Mouse (Mus musculus) lung, embryonic 14.5 days (tissue): ENCODE results near the gene Rufy3. TPM values are rescaled to one million over a fixed set of nuclear protein-coding genes. Genes with fewer than 3 reads are reported as not detected.

ENCODE experiments used
- ATAC-seq: fragments of 200-750 bp; cut with Nextera tagmentation; 2 replicates; pipeline ENCODE4 v1.8.0; 2017; ENCODE audit warnings: mild to moderate bottlenecking, moderate TSS enrichment, moderate library complexity; ENCODE audit not compliant: insufficient read depth
- DNase-seq: peaks from one replicate; pipeline ENCODE4 v3.0.0-alpha.2; 2015
- H3K27ac ChIP-seq: fragments of 300-500 bp; sonication (generic); 2 replicates; pipeline ENCODE4 v1.5.1; 2014; ENCODE audit warnings: low read depth, mild to moderate bottlenecking, moderate library complexity
- H3K27me3 ChIP-seq: fragments of 300-500 bp; sonication (generic); 2 replicates; pipeline ENCODE4 v1.6.1; 2014; ENCODE audit warnings: low read length, control low read depth; ENCODE audit not compliant: insufficient read depth
- H3K36me3 ChIP-seq: fragments of 300-500 bp; sonication (generic); 2 replicates; pipeline ENCODE4 v1.6.1; 2014; ENCODE audit warnings: control low read depth; ENCODE audit not compliant: insufficient read depth
- H3K4me1 ChIP-seq: fragments of 300-500 bp; sonication (generic); 2 replicates; pipeline ENCODE4 v1.6.1; 2014; ENCODE audit warnings: antibody characterized with exemption, control low read depth; ENCODE audit not compliant: insufficient read depth
- H3K4me2 ChIP-seq: fragments of 300-500 bp; sonication (generic); 2 replicates; pipeline ENCODE4 v1.6.1; 2014; ENCODE audit warnings: mild to moderate bottlenecking
- H3K4me3 ChIP-seq: fragments of 300-500 bp; sonication (generic); 2 replicates; pipeline ENCODE4 v1.5.1; 2014; ENCODE audit warnings: low read depth, low read length
- H3K9ac ChIP-seq: fragments of 300-500 bp; sonication (generic); 2 replicates; pipeline ENCODE4 v1.6.1; 2014
- H3K9me3 ChIP-seq: fragments of 300-500 bp; sonication (generic); 2 replicates; pipeline ENCODE4 v1.6.1; 2016; ENCODE audit warnings: low read depth, low read length, control low read depth
- CTCF ChIP-seq: IDR thresholded peaks from 2 replicates; pipeline ENCODE4 v1.5.1; 2016; ENCODE audit warnings: antibody characterized with exemption, low read depth
- WGBS: fragments of 180-500 bp; shearing (Covaris S2); extraction: QIAGEN DNeasy Blood & Tissue Kit; methylation state at CpG from one replicate; pipeline ENCODE4 v1.1.7; 2014; 5-methylcytosine and 5-hydroxymethylcytosine counted together
- polyA plus RNA-seq: library from polyadenylated mRNA; unstranded; fragments of >200 nt; fragmentation: Nextera tagmentation; extraction: Ambion mirVana; gene quantifications from 2 replicates; pipeline ENCODE4 v1.2.1, GENCODE M21; 2014

The Rufy3 gene
- polyA plus RNA-seq, 1 experiment from 2014 or later, result 14.0 TPM

DNA sequence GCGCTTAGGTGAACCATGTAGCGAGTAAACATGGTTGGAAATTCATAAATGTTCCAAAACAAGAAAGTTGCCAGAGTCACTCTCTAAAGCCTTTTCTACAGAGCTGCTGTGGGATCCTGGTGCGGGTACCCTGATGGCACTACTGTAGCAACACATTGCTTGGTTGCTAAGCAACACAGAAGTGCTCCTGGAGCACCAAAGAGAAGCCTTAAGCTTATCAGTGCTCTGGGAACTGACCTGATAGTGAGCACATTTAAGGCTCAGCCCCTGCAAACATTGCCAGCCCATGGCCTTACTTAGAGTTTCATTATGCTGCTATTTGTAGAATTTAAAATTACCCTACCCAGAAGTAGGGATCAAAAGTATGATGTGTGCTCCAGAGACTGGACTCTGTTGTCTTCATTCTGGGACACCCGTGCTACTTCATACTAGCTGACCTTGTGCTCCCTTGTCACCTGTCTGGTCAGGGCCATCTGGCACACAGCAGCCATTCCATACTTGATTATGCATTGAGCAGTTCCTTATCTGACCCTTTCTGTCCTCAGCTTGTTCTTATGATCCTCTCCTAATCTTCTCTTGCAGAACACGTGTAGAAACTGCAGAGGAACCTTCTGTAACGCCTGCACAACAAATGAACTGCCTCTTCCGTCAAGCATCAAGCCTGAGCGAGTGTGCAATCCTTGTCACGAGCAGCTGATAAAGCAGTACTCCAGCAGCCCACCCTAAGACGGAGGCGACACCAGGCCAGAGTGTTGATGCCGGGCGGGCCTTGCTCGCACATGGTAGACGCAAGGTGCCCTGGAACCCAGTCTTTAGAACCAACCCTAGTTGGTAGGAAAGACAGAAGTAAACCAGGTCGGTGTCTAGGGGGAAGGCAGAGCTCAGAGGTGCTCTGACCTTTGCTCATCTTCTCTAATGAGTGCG lies 84.7 kb downstream of the Rufy3 start:
- Histone ChIP-seq H3K4me1 (no peaks in the 10 kb centered on the region), H3K9me3 (no peaks in the 10 kb centered on the region), H3K36me3 (peaks cover 29% of the 10 kb centered on the region), H3K4me3 (no peak overlapping the region), H3K4me2 (no peak overlapping the region), H3K27me3 (no peaks in the 10 kb centered on the region), H3K27ac (no peak overlapping the region), H3K9ac (no peak overlapping the region)
- ATAC-seq (peak; percentile 50; the same call in 1 of the 2 replicates), DNase-seq (peak; percentile 21)
- 67% methylated on average over 17 of the region's 17 CpGs for WGBS
- TF ChIP-seq CTCF, result no peak

DNA sequence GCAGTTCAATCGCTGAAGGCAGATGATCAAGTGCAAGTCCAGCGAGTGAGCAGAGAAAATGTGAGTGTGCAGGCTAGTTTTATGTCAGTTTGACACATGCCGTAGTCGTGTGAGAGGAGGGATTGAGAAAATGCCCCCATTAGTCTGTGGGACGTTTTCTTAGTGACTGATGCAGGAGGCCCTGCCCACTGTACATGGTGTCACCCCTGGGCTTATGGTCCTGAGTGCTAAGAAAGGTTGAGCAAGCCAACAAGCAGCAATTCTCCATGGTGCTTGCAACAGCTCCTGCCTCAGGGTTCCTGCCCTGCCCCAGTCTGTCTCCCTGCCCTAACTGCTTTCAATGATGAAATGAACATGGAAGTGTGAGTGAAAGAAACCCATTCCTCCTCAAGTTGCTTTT lies 87.7 kb downstream of the Rufy3 start:
- H3K4me3 ChIP-seq, result no peak overlapping the region
- no peak overlapping the region for H3K4me2 ChIP-seq
- DNase-seq (no peak), ATAC-seq (no peak)
- no peak for TF ChIP-seq CTCF
- H3K27me3 ChIP-seq, result no peaks in the 10 kb centered on the region
- 72% methylated on average over 5 of the region's 5 CpGs for WGBS
- H3K36me3 ChIP-seq, result peaks cover 48% of the 10 kb centered on the region
- no peak overlapping the region for H3K27ac ChIP-seq
- H3K9me3 ChIP-seq, result no peaks in the 10 kb centered on the region
- H3K4me1 ChIP-seq, result no peaks in the 10 kb centered on the region
- no peak overlapping the region for H3K9ac ChIP-seq

DNA sequence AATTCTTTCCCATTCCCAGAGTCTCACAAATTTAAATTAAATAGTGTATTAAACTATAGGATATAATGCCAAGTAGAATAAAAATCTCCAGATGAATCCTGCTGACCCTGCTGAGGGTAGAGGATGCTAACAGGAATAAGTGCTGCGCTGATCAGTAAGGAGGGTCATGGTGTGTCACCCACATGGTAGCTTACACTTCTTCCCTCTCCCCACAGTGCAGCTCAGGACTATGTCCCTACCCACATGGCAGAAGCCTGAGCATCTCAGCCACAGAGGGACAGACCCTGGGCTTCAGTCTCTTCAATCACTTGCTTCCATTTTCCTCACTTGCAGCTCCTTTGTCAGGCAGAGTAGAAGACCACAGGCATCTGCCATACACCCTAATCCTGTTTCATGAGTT lies 93.0 kb downstream of the Rufy3 start:
- H3K9ac ChIP-seq, result no peak overlapping the region
- no peak overlapping the region for H3K27ac ChIP-seq
- no peak overlapping the region for H3K4me2 ChIP-seq
- H3K4me3 ChIP-seq, result no peak overlapping the region
- H3K9me3 ChIP-seq, result no peaks in the 10 kb centered on the region
- no peak for DNase-seq
- 96% methylated on average over 1 of the region's 1 CpGs for WGBS
- no peak for TF ChIP-seq CTCF
- ATAC-seq, result no peak
- no peaks in the 10 kb centered on the region for H3K4me1 ChIP-seq
- H3K27me3 ChIP-seq, result no peaks in the 10 kb centered on the region
- H3K36me3 ChIP-seq, result peaks cover 71% of the 10 kb centered on the region

DNA sequence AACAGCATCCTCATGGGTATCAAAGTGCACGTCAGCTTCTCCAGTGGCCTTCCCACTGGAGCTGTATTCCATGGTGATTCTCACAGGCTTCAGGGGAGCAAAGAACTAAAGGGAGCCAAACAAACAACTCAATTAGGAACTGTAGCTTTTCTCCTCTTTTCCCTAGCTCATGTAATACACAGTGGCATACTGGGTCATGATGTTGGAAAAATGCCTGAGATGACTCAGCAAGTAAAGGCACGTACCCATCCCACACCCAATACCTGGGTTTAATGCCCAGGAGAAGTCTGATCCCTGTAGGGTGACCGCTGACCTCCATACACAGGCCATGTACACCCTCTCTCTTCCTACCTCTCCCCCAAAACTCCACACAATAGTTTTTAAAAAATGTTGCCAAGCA lies 98.3 kb downstream of the Rufy3 start:
- ATAC-seq (no peak), DNase-seq (no peak)
- TF ChIP-seq CTCF, result no peak
- Histone ChIP-seq H3K36me3 (peaks cover 86% of the 10 kb centered on the region), H3K9me3 (no peaks in the 10 kb centered on the region), H3K27ac (no peak overlapping the region), H3K4me3 (no peak overlapping the region), H3K27me3 (no peaks in the 10 kb centered on the region), H3K4me1 (no peaks in the 10 kb centered on the region), H3K4me2 (no peak overlapping the region), H3K9ac (no peak overlapping the region)
- 93% methylated on average over 3 of the region's 3 CpGs for whole genome bisulfite sequencing

DNA sequence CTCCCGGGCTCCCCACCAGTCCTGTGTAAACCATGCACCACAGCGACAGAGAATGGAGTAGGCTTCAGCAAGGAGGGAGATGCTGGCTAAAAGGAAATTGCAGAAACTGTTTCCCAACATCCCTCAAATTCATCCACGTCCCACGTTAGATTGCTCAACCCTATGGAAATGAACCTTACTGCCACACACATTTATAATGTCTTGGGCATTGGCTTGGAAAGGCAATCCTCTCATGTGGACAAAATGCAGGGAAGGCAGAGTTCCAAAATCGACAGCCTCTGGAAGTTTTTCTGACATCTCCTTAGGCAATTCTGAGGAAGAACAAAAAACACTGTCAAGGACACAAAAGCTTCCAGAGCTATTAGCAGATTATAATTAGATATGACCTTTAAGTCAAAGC lies 99.0 kb downstream of the Rufy3 start:
- no peak for TF ChIP-seq CTCF
- H3K4me2 ChIP-seq, result no peak overlapping the region
- no peak overlapping the region for H3K27ac ChIP-seq
- peaks cover 88% of the 10 kb centered on the region for H3K36me3 ChIP-seq
- ATAC-seq (no peak), DNase-seq (no peak)
- no peak overlapping the region for H3K4me3 ChIP-seq
- WGBS, result 92% methylated on average over 5 of the region's 5 CpGs
- no peaks in the 10 kb centered on the region for H3K9me3 ChIP-seq
- no peak overlapping the region for H3K9ac ChIP-seq
- no peaks in the 10 kb centered on the region for H3K27me3 ChIP-seq
- no peaks in the 10 kb centered on the region for H3K4me1 ChIP-seq

DNA sequence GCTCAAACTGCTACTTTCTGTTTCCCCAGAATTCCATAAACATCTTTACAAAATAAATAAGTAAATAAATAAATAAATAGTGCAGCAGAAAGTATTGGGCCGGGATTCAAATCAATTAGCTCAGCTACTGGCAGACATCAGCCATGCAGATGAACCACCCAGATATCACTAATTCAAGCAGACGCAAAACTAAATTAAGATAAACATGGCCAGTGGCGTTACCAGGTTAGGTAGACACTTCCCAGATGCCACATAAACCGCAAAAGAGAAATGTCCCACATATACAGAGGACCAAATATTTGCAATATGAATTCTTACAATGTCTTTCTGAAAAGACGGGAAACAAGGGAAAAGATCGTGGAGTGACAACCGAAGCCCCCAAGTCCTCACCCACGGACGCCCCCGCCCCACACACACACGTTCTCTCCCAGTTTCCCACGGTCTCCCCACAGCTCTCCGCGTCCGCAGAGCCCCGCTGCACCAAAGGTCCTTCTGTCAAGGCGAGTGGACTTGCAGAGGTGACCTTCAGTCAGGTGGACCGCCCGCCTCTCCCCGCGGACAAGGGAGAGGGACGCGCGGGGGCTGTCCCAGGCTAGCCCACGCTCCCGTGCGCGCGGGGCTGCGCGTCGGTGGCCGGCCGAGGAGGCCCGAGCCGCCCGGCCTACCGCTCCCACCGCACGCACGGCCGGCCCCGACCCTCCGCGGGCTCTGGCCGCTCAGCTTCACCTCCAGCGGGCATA lies 110.0 kb downstream of the Rufy3 start:
- H3K4me3 ChIP-seq, result peak overlapping the region; percentile 96
- H3K27ac ChIP-seq, result peak overlapping the region; percentile 96
- peak; percentile 33 for DNase-seq
- under 1% methylated on average over 45 of the region's 47 CpGs for WGBS
- H3K4me2 ChIP-seq, result peak overlapping the region; percentile 72
- no peaks in the 10 kb centered on the region for H3K9me3 ChIP-seq
- H3K36me3 ChIP-seq, result peaks cover 33% of the 10 kb centered on the region
- ATAC-seq, result no peak; the same call in 1 of the 2 replicates
- TF ChIP-seq CTCF, result no peak
- H3K27me3 ChIP-seq, result no peaks in the 10 kb centered on the region
- peak overlapping the region; percentile 95 for H3K9ac ChIP-seq
- 0 out of 2 replicates have a peak, but pooled peaks cover 8% of the 10 kb centered on the region for H3K4me1 ChIP-seq
